Mouse (Mus musculus): Measurements from ENCODE around the gene Cdt1.

Gene Cdt1

DNA sequence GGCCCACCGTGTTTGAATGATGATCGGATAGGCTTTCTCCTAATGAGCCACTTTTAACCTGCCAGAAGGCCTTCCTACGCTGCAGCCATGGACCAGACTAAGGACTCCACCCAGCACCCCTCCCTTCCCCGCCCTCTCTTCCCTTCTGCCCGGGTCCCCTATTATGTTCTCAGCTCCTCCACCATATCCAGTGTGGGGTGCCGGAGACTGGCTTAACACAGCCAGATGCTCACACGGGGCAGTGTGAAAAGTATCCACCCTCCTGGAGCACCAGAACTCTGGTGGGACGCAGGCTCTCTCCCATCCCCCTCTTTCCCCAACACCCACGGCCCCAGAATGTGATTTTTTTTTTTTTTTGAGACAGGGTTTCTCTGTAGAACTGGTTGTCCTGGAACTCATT lies 5.8 kb downstream of the Cdt1 start:
- no peak for DNase-seq (ENCODE audit: low spot score in 2 of 2)

DNA sequence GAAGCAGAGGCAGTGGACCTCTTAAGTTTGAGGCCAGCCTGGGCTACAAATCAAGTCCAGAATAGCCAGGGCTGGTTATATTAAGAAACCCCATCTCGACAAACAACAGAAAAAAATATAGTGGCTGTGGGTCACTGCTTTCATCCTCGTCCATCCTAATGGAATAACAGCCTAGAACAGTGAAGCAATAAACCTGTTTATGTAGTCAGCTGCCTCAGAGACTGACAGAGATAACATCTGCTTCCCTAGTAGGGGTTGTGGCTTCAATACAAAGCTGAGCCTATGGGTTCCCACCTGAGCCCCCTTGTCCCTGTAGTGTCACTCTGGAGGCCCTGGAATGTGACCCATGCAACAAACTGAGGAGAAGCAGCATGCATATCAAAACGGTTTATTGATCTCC lies 6.4 kb downstream of the Cdt1 start:
- DNase-seq (ENCODE audit: low spot score in 2 of 2) = no peak

DNA sequence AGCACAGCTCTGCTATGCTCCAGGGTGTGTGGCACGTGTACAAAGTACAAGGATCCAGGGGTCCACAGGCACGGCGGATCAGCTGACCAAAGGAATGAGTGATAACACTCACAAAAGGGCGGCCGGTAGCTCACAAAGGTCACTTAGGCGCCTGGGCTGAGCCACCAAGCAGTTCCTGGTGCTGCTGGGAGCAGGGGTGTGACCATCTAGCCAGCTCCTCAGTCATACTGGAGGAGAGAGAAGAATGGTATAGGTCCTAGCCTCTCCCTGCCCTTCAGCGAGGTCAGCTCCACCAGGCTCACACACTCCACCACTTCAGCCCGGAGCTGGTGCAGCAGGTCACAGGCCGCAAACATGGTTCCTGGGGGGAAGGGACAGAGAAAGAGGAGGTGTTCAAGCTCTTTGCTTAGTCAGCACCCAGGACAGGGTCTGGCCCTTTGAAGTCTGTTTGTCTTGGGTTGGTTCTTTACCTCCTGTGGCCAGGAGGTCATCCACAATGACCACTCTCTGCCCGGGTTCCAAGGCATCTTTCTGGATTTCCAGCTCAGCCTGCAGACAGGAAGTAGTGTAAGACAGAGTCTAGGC lies 6.9 kb downstream of the Cdt1 start:
- peak in 1 of 2 experiments; percentile 23 for DNase-seq (ENCODE audit: low spot score in 2 of 2)

DNA sequence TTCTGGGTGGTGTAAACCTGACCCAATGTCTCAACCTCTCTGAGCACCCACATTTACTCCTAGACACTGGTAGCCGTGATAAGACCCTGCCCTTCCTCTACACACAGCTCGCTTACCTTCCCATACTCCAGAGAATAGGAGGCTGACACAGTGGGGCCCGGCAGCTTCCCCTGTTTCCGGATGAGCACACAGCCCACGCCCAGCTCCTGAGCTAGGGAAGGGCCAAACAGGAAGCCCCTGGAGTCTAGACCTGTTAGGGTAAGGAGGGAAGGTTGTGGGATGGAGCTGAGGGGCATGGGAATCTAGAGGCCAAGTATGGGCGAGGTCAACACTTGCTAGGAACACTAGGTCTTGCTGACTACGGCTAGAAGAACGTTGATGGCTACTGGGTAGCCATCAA lies 7.5 kb downstream of the Cdt1 start:
- peak in 1 of 2 experiments; percentile 19 for DNase-seq (ENCODE audit: low spot score in 2 of 2)

DNA sequence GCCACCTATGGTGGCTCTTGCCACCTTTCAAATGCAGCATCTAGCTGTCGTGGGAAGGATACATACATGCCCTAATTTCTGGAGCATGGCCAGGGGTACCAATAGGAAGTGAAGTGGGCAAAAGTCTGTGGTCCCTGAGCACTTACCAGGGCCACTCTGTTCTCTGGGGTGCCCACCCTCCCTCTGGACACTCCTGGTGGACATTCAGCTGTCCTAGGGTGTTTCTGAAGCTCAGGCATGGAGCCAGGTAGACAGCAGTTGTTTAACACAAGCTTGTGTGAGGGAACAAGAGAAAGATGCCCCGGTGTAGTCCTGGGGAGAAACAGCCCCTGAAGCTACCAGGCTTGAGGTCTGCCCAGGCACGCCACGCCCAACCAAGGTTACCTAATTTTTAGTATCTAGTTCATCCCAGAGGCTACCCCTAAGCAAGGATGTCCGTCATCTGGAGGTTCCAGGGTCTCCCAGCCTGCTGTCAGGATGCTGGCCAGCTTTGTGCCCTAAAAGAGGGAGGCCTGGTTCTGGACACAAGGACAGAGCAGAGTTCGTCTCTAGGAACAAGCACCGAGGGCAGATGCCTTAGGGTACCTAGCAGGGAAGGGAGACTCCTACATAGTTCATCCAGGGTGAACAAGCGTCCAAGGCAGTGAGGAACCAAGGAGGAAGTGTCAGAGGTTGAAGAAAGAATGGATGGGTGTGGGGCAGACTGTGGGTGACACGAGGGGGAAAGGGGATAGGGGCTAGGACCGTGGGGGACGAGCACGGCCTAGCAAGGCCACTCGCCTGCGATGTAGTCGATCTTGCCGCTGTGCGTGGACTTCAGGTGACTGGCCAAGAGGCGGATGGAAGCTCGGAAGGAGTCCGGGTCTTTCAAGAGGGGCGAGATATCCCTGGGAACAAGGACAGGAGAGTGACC lies 8.2 kb downstream of the Cdt1 start:
- DNase-seq (ENCODE audit: low spot score in 2 of 2) = peak in 1 of 2 experiments; percentile 46

DNA sequence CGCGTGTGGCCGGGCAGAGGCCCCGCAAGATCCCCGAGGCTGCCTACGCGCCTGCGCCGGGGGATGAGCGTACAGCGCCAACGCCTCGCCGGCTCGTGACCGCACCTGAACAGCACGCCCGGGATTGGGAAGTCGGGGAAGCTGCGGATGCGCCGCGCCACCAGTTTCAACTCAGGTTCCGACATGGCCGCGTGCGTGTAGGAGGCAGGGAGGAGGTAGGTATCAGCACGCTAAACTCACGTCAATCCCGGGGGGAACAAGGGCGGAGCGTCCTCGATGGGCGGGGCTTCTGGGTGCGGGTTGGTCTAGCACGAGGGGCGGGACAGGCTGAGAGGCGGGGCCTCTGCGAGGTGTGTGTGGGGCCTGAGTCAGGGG lies 8.8 kb downstream of the Cdt1 start, which contains the start of gene Aprt:
Gene Aprt, minus strand, starts transcription at position 262 of the 375 bp plus-strand sequence.
- peak; percentile 88 to 95 for DNase-seq (ENCODE audit: low spot score in 2 of 2)

DNA sequence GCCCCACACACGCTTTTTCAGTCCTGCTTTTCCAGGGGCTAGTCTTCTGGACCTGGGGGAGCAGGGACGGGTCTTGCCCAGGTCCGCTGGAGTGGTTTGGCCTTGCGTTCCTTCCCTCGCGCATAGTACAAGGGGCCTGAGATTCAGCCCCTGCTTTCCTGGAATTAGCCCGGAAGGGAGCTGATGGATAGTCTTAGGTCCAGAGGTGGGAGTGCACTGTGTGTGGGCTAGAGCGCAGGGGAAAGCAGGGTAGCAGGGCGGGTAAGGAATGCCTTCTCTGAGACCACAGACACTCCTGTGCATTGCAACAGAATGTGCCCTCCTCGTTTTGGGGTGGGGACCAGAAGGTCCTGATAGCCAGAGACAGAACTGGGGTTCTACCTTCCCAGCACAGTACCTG lies 9.3 kb downstream of the Cdt1 start:
- no peak for DNase-seq (ENCODE audit: low spot score in 2 of 2)

DNA sequence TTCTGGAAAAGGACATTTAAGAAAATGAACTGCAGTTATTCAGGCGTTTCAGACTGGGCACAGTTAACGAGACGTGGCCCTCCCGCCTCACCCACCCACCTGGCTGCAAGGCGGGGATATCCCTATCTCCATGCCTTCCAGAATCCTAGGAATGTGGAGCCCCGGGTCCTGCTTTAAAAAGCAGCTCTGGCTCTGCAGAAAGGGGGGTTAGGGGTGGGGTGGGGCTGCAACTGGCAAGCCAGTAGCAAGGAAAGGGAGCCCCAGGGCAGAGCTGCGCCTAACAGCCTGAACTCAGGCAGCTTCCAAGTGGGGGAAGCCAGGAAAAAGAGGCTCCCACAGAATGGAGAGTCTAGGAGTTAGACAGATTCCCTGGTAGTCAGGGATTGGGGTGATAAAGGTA lies 11.4 kb downstream of the Cdt1 start:
- DNase-seq (ENCODE audit: low spot score in 2 of 2) = no peak

DNA sequence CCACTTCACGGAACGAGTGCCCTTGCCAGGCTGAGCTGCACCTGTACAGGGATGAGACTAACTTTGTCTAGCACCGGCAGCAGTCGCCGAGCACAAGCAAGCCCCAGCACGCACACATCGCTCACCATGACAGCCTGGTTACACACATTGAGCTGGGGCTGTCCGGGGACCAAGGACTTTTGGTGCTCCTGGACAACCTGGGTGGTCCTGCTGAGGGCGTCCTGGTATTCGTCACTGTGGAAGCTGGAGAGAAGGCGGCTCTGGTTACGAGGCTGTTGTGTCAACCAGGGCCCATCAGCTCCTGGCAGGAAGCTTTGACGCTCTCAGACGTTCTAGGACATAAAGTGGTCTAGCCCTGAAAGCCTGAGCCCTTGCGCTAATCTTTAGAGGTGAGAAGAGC lies 13.1 kb downstream of the Cdt1 start:
- no peak for DNase-seq (ENCODE audit: low spot score in 2 of 2)

DNA sequence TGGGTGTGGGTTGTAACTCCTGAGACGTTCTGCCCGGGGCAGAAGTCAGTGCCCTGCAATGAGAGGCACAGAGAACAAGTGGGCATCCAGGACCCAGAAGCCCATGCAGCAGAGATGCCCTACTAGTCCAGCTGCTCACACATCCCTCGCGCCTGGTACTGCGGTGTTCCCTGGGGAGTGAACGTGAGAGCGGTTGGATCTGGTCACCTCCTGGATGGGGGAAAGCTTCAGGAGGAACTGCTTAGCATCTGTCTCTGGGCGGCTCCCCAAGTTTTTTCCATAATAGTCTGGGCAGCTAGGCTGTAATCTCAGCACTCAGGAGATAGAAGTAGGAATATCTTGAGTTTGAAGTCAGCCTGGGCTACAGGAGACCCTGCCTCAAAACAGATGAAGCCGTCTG lies 17.2 kb downstream of the Cdt1 start:
- DNase-seq (ENCODE audit: low spot score in 2 of 2) = no peak

DNA sequence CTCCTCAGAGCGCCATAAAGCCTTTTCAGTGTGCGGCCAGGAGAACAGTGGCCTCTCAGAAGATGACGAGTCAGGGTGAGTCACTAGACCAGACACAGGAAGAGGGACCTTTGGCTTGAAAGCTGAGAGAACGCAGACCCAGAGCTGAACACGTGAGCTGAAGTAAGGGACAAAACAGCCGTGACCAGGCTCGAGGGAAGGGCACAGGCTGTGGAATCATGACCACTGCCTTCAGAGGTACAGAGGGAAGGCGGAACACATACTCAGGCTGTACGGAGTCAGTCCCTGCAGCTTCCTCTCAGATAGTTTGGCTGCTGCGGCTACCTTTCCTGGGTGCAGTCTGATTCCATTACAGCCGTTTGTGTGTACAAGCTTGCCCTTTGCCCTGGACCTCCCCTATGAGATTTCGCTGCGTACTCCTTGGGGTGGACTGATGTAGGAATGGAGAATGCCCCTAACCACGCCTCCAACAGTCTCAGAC lies 17.6 kb downstream of the Cdt1 start:
- no peak for DNase-seq (ENCODE audit: low spot score in 2 of 2)

DNA sequence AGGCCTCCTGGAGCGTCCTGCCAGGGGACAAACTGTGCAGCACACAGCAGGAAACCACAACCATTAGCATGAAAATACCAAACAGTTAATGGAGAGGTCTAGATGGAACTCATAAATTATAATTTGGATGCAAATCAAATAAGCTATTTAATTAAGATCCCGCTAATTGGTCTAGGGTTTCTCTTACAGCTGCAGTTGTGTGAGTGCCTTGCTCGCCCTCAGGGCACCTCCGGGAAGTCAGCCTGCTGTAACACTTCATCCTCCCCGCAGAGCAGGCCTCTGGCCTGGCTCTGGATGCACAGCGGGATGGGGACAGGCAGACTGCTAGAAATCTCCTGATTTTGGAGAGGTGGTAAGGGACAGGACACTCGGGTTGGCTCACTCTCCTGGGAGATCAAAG lies 18.4 kb downstream of the Cdt1 start:
- DNase-seq (ENCODE audit: low spot score in 2 of 2) = no peak

DNA sequence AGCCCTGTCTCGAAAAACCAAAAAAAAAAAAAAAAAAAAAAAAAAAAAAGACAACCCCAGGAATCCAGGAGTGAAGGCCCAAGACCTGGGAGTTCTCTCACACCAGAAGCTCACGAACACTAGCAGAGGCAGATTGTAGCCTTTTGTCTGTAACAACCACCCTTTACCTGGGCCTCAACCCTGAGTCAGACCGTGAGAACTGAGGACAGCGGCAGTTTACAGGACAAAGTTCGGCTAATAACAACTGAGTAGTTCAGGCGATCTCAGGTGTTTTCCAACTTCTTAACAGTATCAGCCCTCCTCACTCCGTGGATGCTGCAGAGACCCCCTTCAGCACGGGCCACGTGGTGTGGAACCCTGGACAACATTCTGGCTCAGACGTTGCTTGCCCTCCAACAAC lies 18.9 kb downstream of the Cdt1 start:
- no peak for DNase-seq (ENCODE audit: low spot score in 2 of 2)

DNA sequence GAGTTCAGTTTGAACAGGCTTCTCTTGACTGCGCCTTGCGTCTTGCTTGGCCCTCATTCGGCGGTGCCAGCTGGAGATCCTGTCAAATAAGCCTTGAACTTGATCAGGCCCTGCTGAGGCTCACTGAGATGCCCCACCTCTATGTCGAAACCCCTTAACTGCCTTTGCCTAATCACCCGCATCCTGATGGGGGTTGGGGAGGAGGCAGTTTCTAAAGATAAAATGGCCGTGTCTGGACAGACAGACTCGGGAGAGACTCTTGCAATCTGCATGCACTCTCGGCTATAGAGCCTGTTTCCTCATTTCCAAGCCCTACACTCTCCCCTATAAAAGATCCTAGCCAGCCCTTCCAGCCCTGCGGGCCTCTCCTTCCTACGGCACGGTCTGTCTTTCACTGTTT lies 25.4 kb downstream of the Cdt1 start:
- no peak for DNase-seq (ENCODE audit: low spot score in 2 of 2)

DNA sequence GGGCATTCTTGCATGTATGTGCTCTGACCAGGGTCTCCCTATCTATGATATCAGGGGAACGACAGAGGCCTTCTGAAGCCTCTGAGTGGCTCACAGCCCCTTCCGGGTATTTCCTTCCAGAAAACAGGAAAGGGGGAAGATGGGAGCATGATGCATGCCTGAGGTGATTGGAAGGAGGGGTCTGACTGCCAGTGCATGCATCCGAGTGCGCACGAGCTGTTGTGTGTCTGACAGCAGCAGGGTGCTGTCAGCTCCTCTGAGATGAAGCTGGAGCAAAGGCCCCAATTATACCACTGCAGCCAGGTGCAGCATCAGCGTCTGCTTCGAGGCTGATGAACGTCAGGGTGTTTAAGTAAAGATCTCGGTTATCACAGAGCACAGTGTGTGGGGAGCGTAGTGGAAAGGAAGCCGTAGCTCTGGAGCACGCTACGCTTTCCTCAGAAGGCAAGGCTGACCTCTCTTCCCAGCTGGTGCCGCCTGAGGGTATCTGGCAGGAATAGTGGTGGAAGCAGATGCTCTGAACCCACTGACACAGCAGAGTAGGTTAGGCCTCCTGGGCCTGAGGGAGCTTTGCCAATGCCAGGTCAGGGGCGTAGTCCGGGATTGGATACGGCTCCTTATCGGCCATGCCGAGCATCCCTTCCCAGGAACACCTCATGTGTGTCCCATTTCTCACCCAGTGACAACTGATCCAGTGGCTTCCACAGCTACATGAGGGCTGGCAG lies 26.1 kb downstream of the Cdt1 start:
- DNase-seq (ENCODE audit: low spot score in 2 of 2) = no peak

DNA sequence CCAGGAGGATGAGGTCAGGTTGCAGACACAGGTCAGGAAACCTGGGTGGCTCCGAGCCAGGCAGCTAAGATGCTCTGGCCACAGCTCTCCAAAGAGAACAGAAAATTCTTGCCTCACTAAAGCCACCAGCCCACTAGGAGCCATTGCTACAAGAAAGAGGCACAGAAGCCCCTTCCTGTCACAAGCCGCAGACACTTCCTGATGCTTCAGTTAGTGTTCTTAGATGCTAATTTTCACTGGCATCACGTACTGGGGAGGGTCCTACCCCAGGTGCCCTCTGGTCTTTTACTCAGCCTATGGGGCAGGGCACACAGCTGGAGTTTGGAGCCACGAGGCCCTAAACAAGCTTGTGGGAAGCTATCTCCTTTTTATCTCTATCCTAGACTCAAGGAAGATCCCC lies 28.2 kb downstream of the Cdt1 start:
- no peak for DNase-seq (ENCODE audit: low spot score in 2 of 2)

DNA sequence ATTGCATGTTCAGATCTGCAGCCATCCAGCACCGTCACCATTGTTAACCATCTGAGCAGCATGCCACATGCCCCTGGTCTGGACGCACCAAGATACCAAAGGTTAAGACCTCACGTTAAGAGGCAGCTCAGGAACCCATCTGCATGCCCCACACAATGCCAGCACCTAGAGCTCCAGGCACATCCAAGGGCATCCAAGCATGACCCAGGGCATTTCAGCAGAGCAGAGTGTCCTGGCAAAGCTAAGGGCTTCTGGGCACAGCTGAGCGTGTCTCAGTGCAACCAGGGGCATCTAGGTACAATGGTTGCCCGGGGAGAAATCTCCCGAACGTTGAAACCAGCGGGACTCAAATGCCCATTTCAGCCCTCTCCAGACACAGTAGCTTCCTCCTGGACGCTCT lies 32.9 kb downstream of the Cdt1 start:
- no peak for DNase-seq (ENCODE audit: low spot score in 2 of 2)

DNA sequence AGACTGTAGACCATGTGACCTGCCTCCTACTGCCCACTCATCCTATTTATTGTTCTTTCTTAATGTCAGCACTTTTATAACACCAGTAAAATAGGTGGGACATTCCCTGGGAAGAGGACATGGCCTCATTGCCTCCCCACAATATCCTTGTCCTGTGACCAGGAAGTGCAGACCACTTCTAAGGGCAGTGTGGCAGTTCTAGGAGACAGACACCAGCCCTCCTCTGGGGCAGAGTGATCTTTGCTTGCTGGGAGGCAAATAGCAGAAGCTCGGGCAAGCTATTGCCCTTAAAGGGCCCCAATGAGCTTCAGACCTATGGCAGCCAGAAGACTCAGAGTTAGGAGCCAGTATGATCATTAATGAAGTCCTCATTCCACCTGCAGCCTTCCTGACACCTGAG lies 36.8 kb downstream of the Cdt1 start:
- no peak for DNase-seq (ENCODE audit: low spot score in 2 of 2)

DNA sequence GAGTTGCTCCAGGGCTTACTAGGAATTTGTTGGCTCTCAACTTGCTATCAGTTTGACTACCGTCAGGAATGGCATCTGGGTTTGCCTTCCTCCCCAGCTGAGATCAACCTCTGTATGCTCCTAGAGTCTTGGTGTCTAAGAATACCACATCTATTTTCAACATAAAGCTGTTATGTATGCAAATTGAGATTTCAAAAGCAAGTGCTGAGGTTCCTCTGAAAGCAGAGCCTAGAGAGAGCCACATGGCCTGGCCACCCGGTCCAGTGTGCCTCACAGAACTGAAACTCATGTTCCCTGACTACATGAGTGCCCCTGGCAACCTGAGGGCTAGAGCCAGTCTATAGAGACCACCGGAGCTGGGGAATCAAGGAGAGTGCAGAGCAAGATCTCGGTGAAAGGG lies 37.6 kb downstream of the Cdt1 start:
- no peak for DNase-seq (ENCODE audit: low spot score in 2 of 2)

DNA sequence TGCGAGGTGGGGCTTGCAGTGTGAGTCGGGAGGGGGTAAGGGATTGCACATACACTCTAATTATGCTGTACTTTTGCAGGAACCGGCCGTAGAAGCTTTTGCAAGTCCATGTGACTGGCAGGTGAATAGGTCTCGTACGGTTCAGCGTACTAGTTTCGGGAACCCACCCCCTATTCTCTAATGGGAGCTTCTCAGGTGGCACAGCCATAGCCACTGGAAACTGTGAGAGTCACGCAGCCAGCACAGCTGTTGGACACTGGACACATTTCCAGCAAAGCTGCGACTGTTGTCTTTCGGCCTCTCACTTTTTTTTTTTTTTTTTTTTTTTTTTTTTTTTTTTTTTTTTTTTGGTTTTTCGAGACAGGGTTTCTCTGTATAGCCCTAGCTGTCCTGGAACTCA lies 39.0 kb downstream of the Cdt1 start:
- no peak for DNase-seq (ENCODE audit: low spot score in 2 of 2)

DNA sequence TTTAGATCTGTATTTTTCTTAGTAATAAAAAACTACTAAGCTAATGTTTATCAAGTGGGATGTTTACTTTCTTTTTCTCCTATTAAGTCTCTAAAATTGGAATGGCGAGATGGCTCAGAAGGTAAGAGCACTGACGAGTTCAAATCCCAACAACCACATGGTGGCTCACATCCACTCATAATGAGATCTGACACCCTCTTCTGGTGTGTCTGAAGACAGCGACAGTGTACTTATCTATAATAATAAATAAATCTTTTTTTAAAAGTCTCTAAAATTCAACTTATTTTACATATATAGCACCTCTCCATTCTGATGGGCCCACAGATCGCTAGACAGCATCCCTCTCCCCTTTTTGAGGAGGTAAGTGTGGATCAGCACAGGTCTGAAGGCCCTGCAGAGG lies 42.4 kb downstream of the Cdt1 start:
- no peak for DNase-seq (ENCODE audit: low spot score in 2 of 2)

DNA sequence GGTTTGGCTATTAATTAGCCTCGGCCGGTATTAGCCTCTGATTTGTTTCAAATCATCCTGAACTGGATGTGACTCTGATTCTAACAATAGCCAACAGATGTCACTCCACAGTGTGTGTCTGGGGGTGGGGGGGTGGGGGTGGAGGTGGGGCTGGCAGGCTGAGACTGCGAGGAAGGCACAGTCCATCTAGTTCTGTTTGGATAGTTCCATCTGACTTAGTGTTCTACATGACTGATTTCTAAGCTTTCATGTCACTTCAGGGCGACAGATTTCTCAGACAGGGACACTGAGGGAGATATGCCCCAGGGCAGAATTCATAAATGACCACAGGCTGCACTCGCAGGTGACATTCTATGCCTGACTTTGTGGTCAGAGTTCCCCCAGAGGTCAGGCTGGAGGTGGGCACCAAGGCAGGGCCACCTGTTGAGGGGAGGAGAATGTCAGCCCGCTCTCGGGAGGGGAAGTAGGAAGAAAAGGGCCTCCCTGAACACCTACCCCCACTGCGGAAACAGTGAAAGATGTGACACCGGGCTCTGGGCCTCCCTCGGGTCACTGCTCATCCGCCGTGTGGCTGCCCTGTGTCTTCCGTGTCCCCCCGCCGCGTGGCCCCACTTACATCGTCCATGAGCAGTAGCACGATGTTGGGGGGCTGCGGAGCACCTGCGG lies 42.9 kb downstream of the Cdt1 start:
- DNase-seq (ENCODE audit: low spot score in 2 of 2) = no peak

Data from spleen, postnatal 10 days (tissue).